Mouse (Mus musculus) kidney, embryonic 14.5 days (tissue): ENCODE data around the gene Naa40. TPM values are rescaled to one million over a fixed set of nuclear protein-coding genes. Genes with fewer than 3 reads are reported as not detected.

Experiments
- ATAC-seq: fragments of 200-750 bp; cut with Nextera tagmentation; 2 replicates; pipeline ENCODE4 v1.8.0; 2017; ENCODE audit warnings: moderate number of reproducible peaks, mild to moderate bottlenecking, moderate TSS enrichment, moderate library complexity; ENCODE audit not compliant: low FRiP score, low TSS enrichment
- H3K27ac ChIP-seq: fragments of 300-500 bp; sonication (generic); 2 replicates; pipeline ENCODE4 v1.5.1; 2014; ENCODE audit warnings: low read depth, mild to moderate bottlenecking, low read length, moderate library complexity, mixed read lengths
- H3K27me3 ChIP-seq: fragments of 300-500 bp; sonication (generic); 2 replicates; pipeline ENCODE4 v1.6.1; 2014; ENCODE audit warnings: mild to moderate bottlenecking, low read length; ENCODE audit not compliant: control insufficient read depth, insufficient read depth
- H3K36me3 ChIP-seq: fragments of 300-500 bp; sonication (generic); 2 replicates; pipeline ENCODE4 v1.6.1; 2014; ENCODE audit warnings: low read length, mixed read lengths; ENCODE audit not compliant: control insufficient read depth, insufficient read depth
- H3K4me1 ChIP-seq: fragments of 300-500 bp; sonication (generic); 2 replicates; pipeline ENCODE4 v1.6.1; 2014; ENCODE audit warnings: low read length, mixed read lengths; ENCODE audit not compliant: control insufficient read depth, insufficient read depth
- H3K4me2 ChIP-seq: fragments of 300-500 bp; sonication (generic); replicated peaks from 2 replicates; pipeline ENCODE4 v1.6.1; 2014; ENCODE audit warnings: low read depth, mild to moderate bottlenecking, low read length
- H3K4me3 ChIP-seq: fragments of 300-500 bp; sonication (generic); 2 replicates; pipeline ENCODE4 v1.5.1; 2014; ENCODE audit warnings: mild to moderate bottlenecking, low read length
- H3K9ac ChIP-seq: fragments of 300-500 bp; sonication (generic); 2 replicates; pipeline ENCODE4 v1.6.1; 2014; ENCODE audit warnings: low read depth, mild to moderate bottlenecking, low read length, moderate library complexity
- H3K9me3 ChIP-seq: fragments of 300-500 bp; sonication (generic); 2 replicates; pipeline ENCODE4 v1.6.1; 2016; ENCODE audit warnings: low read length; ENCODE audit not compliant: control insufficient read depth
- WGBS: fragments of 180-500 bp; shearing (Covaris S2); extraction: QIAGEN DNeasy Blood & Tissue Kit; methylation state at CpG from one replicate; pipeline ENCODE4 v1.1.7; 2014; 5-methylcytosine and 5-hydroxymethylcytosine counted together
- polyA plus RNA-seq: library from polyadenylated mRNA; unstranded; fragments of >200 nt; fragmentation: Nextera tagmentation; extraction: Ambion mirVana; gene quantifications from 2 replicates; pipeline ENCODE4 v1.2.1, GENCODE M21; 2014

Gene Naa40
- polyA plus RNA-seq, 1 experiment from 2014 or later: 90.7 TPM

DNA sequence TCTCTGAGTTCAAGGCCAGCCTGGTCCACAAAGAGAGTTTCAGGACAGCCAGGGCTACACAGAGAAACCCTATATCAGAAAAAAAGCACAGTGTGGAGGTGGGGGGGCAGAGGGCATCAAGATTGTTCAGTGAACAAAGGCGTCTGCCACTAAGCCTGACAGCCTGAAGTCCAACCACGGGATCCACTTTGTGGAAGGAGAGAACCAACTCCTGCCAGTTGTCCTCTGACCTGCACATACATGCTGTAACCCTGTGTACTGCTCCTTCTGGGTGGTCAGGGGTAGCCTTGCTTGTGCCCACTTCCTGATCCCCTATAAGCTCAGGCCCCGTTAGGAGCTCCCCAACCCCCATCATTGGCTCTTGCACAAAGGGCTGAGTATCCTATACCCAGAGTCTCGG, 55.9 kb downstream of the Naa40 start:
- 0 out of 2 replicates have a peak, but pooled peaks have one; percentile 7 for ATAC-seq

DNA sequence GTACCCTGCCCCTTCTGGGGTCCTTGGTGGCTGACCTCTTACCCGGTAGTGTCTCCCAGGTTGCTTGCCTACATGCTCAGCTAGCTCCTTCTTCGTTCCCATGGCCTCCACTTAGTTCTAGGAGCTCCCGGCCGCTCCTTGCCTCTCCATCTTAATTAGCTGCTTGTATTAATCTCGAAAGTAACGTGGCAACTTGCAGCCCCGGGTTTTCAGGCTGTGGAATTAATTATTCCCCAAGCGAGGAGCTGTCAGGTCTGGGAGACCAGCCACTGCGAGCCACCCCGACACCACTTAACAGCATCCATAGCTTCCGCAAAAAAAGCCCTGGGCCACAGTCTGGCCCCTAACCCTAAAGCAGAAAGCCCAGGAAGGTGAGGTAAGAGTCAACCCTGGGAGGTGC, 57.6 kb downstream of the Naa40 start:
- 63% methylated on average over 11 of the region's 11 CpGs for WGBS
- Histone ChIP-seq H3K4me3 (no peak overlapping the region), H3K9ac (no peak overlapping the region), H3K4me1 (peaks cover 42% of the 10 kb centered on the region), H3K27ac (no peak overlapping the region), H3K36me3 (no peaks in the 10 kb centered on the region), H3K9me3 (no peaks in the 10 kb centered on the region), H3K4me2 (no peak overlapping the region), H3K27me3 (peaks cover 35% of the 10 kb centered on the region)
- no peak for ATAC-seq

More for the DNA sequence above, 55.9 kb downstream of the Naa40 start:
- no peak overlapping the region for H3K4me2 ChIP-seq
- 37% methylated on average over 4 of the region's 4 CpGs for WGBS
- H3K27me3 ChIP-seq: peaks cover 45% of the 10 kb centered on the region
- no peak overlapping the region for H3K4me3 ChIP-seq
- no peak overlapping the region for H3K9ac ChIP-seq
- H3K4me1 ChIP-seq: peaks cover 35% of the 10 kb centered on the region
- H3K36me3 ChIP-seq: no peaks in the 10 kb centered on the region
- H3K27ac ChIP-seq: no peak overlapping the region
- no peaks in the 10 kb centered on the region for H3K9me3 ChIP-seq

DNA sequence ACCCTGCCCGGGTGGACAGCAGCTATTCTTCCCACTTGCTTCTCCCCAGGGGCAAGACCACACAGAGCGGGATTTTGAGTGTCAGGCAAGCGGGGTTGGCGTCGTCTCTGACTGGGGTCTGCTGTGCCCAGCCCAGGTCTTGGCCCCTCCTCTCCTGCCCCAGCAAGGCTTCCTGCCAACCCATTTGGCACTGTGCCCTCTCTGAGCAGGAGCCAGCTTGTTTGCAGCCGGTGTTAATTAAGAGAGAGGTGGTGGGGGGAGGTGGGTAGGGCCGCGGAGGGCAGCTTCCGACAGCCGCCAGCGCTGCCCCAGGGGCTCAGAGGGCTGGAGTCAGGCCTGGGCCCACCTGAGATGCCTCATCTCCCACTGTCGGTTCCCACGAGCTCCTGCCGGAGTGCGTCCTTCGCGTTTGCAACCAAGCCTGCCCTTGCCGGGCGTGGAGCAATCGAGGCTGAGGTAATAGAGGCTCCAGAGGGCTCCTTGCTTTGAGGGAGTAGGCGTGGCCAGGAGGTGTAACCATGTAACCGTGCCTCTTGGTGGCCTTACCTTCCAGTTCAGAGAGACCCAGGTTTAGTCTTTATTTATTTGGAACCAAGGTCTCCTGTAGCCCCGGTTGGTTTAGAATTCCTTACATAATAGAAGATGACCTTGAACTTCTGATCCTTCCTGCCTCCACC, 58.6 kb downstream of the Naa40 start:
- 6% methylated on average over 21 of the region's 23 CpGs for WGBS
- H3K27ac ChIP-seq: no peak overlapping the region
- no peak for ATAC-seq
- peaks cover 30% of the 10 kb centered on the region for H3K27me3 ChIP-seq
- H3K4me3 ChIP-seq: no peak overlapping the region
- peak overlapping the region; percentile 19 for H3K4me2 ChIP-seq
- no peak overlapping the region for H3K9ac ChIP-seq
- H3K4me1 ChIP-seq: peaks cover 42% of the 10 kb centered on the region
- no peaks in the 10 kb centered on the region for H3K36me3 ChIP-seq
- no peaks in the 10 kb centered on the region for H3K9me3 ChIP-seq

DNA sequence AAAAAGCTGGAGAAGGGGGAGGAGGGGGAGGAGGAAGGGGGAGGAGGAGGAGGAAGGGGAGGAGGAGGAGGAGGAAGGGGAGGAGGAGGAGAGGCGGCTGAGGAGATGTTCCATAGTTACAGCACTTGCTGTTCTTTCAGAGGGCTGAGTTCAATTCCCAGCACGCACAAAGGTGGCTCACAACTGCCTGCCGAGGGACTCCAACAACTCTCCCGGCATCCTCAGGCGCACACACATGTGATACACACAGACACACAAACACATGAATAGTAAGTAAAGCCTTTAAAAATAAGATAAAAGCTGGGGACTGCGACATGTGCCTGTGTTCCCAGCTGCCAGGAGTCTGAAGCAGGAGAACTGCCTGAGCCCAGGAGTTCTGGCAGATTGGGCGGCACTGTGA, 59.5 kb downstream of the Naa40 start:
- WGBS: 68% methylated on average over 7 of the region's 7 CpGs
- Histone ChIP-seq H3K27ac (no peak overlapping the region), H3K36me3 (no peaks in the 10 kb centered on the region), H3K4me3 (no peak overlapping the region), H3K9me3 (no peaks in the 10 kb centered on the region), H3K27me3 (peaks cover 29% of the 10 kb centered on the region), H3K4me1 (peaks cover 35% of the 10 kb centered on the region), H3K4me2 (no peak overlapping the region), H3K9ac (no peak overlapping the region)
- ATAC-seq: no peak

DNA sequence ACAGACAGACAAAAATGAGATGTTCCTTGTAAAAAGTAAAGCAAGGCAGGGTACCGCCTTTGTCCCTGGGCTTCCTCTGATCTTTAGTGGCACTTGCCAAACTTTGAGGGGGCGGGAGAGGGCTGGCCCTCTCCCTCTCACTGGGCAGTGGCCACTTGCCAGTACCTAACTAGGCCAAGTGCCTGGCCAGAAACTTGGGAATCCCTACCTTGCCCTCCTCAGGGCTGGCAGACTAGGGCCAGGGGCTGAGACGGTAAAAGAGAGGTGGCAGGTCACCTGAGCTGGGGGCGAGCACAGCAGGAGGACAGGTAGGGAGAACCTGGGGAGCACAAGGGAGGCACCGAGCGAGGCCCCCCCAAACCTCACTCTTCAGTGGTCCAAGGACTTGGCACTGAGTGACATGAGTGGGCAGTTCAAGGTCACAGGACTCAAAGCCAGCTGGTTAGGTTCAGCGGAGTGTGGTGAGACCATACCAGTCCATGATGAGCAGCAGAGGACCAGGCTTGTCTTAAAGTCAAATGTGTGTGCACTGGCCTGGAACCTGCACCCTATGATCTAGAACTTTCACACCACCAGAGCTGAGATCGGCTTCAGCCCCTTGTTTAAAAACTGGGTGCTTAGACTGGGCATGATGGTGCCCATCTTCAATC, 60.1 kb downstream of the Naa40 start:
- Histone ChIP-seq H3K4me2 (no peak overlapping the region), H3K9me3 (no peaks in the 10 kb centered on the region), H3K4me1 (peaks cover 35% of the 10 kb centered on the region), H3K9ac (no peak overlapping the region), H3K27me3 (peaks cover 26% of the 10 kb centered on the region), H3K4me3 (no peak overlapping the region), H3K27ac (no peak overlapping the region), H3K36me3 (no peaks in the 10 kb centered on the region)
- 80% methylated on average over 8 of the region's 8 CpGs for WGBS
- ATAC-seq: no peak

DNA sequence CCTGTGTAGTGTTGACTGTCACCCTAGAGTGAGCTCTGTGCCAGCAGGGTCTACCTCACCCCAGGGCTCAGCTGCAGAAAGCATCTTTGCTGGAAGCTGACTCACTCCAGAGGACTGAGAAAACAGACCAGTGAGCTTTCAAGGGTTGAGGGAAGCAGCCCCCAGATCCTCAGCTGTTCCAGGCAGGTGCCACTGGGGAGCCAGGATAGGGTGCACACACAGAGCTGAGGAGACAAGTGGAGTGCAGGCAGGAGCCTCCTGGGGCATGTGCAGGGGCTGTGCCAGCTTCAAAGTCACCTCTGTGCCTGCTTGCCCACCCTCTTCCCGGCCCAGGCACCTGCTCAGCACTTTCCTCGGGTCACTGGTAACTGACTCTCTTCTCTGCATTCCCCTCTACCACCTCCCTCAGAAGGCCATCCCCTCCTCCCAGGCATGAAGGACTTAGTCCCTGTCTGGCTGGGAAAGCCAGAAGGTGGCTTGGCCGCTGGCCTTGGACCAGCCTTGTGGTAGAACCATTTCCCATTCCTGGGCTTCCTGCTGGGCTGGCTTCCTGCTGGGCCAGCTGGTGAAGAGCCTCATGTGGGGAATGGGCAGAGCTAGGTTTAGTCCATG, 62.0 kb downstream of the Naa40 start:
- no peaks in the 10 kb centered on the region for H3K36me3 ChIP-seq
- 32% methylated on average over 3 of the region's 3 CpGs for WGBS
- no peak for ATAC-seq
- H3K4me3 ChIP-seq: no peak overlapping the region
- H3K9me3 ChIP-seq: no peaks in the 10 kb centered on the region
- no peak overlapping the region for H3K4me2 ChIP-seq
- H3K27me3 ChIP-seq: peaks cover 22% of the 10 kb centered on the region
- H3K4me1 ChIP-seq: peaks cover 27% of the 10 kb centered on the region
- no peak overlapping the region for H3K9ac ChIP-seq
- H3K27ac ChIP-seq: 0 out of 2 replicates have a peak overlapping the region, but pooled peaks have one; percentile 17

DNA sequence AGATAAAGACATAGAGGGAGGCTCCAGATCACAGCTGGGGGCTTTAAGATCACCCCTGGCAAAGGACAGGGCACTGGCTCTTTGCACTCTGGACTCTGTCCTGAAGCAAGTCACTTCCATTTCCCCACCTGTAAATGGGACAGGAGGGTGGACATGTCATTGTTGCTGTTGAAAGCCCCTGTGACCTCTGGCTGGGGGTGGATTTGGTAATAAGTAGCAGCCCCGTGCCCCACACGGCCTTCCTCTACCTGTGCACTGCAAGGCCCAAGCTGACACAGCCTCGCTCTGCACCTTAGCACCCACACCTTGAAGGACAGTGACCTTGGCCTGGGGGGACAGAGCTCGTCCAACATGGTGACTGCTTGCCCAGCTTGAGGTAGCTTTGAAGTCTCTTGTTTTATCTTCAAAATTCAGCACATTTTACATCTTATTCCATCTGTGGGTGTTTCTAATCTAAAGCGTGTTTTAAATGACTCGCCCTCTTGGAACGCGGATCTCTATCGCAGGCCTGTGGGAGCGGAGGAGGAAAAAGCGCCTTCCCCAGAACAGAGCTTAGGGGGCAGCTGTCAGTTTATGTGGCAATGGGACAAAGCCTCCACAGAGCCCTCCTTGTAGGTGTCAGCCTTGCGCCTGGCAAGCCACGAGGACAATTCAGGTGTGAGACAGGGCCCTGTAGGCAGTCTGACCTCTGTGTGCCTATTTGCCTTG, 63.0 kb downstream of the Naa40 start:
- no peak overlapping the region for H3K4me3 ChIP-seq
- no peak overlapping the region for H3K4me2 ChIP-seq
- no peaks in the 10 kb centered on the region for H3K9me3 ChIP-seq
- H3K36me3 ChIP-seq: no peaks in the 10 kb centered on the region
- no peak overlapping the region for H3K9ac ChIP-seq
- WGBS: 54% methylated on average over 13 of the region's 13 CpGs
- 0 out of 2 replicates have a peak overlapping the region, but pooled peaks have one; percentile 17 for H3K27ac ChIP-seq
- no peak for ATAC-seq
- H3K27me3 ChIP-seq: peaks cover 14% of the 10 kb centered on the region
- H3K4me1 ChIP-seq: peaks cover 27% of the 10 kb centered on the region

DNA sequence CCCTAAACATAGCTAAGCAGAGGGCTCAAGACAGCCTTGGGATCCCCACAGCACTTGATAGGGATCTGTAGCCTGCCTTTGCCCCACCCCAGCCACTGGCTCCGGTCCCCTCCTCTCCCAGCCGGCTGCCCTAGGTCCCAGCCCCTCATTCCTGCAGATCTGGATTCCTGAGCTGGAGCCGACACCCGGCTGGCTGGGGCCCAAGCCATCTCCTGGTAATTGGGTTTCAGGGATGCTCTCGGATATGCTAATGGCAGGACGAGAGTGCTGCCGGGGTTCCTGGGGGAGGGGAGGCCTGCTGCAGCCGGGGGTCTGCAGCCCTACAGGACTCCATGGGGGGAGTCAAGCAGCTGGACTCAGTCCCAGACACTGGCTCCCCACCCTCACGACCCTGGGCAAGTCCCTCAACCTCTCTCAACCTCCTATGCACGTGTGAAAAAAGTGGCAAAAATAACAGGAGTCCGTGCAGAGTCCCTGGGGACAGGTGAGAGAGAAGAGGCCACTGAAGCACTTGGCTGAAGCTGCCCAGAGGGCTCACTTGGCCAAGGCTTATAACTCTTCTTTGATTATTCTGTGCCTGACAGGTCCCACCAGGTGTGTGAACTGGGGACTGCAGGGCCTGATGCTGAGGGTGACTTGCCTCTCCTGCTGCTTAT, 64.8 kb downstream of the Naa40 start:
- Histone ChIP-seq H3K9me3 (no peaks in the 10 kb centered on the region), H3K9ac (no peak overlapping the region), H3K4me1 (peaks cover 31% of the 10 kb centered on the region; the same call in 1 of the 2 replicates), H3K36me3 (no peaks in the 10 kb centered on the region), H3K4me2 (no peak overlapping the region), H3K27ac (no peak overlapping the region), H3K4me3 (no peak overlapping the region), H3K27me3 (peaks cover 4% of the 10 kb centered on the region; the same call in 1 of the 2 replicates)
- no peak for ATAC-seq
- 10% methylated on average over 11 of the region's 11 CpGs for WGBS
